Mouse (Mus musculus) embryonic facial prominence, embryonic 15.5 days (tissue): Measurements from ENCODE around the gene Lef1. TPM values are rescaled to one million over a fixed set of nuclear protein-coding genes. Genes with fewer than 3 reads are reported as not detected.
A peak's percentile ranks its signal among the peaks of the same experiment; 100 is the strongest.

Experiments used
- ATAC-seq: fragments of 200-750 bp; cut with Nextera tagmentation; 2 replicates; pipeline ENCODE4 v1.8.0; 2017; ENCODE audit warnings: low read depth, moderate TSS enrichment; ENCODE audit not compliant: insufficient number of reproducible peaks, low FRiP score, low TSS enrichment
- H3K27ac ChIP-seq: fragments of 300-500 bp; sonication (generic); replicated peaks from 2 replicates; pipeline ENCODE4 v1.5.1; 2015; ENCODE audit warnings: mild to moderate bottlenecking, inconsistent platforms
- H3K27me3 ChIP-seq: fragments of 300-500 bp; sonication (generic); 2 replicates; pipeline ENCODE4 v1.6.1; 2015; ENCODE audit warnings: inconsistent platforms
- H3K36me3 ChIP-seq: fragments of 300-500 bp; sonication (generic); 2 replicates; pipeline ENCODE4 v1.6.1; 2015; ENCODE audit warnings: mild to moderate bottlenecking, inconsistent platforms
- H3K4me1 ChIP-seq: fragments of 300-500 bp; sonication (generic); 2 replicates; pipeline ENCODE4 v1.6.1; 2015; ENCODE audit warnings: inconsistent platforms
- H3K4me2 ChIP-seq: fragments of 300-500 bp; sonication (generic); replicated peaks from 2 replicates; pipeline ENCODE4 v1.6.1; 2015; ENCODE audit warnings: mild to moderate bottlenecking, inconsistent platforms
- H3K4me3 ChIP-seq: fragments of 300-500 bp; sonication (generic); replicated peaks from 2 replicates; pipeline ENCODE4 v1.5.1; 2015; ENCODE audit warnings: mild to moderate bottlenecking, inconsistent platforms
- H3K9ac ChIP-seq: fragments of 300-500 bp; sonication (generic); 2 replicates; pipeline ENCODE4 v1.6.1; 2015; ENCODE audit warnings: inconsistent platforms
- H3K9me3 ChIP-seq: fragments of 300-500 bp; sonication (generic); replicated peaks from 2 replicates; pipeline ENCODE4 v1.6.1; 2016; ENCODE audit warnings: inconsistent platforms
- WGBS: fragments of 180-500 bp; shearing (Covaris S2); methylation state at CpG from one replicate; pipeline ENCODE4 v1.1.7; 2015; 5-methylcytosine and 5-hydroxymethylcytosine counted together
- polyA plus RNA-seq: library from polyadenylated mRNA; unstranded; fragments of >200 nt; fragmentation: Nextera tagmentation; extraction: Ambion mirVana; gene quantifications from 2 replicates; pipeline ENCODE4 v1.2.1, GENCODE M21; 2015

Lef1 gene
- polyA plus RNA-seq, 1 experiment from 2014 or later, result 53.1 TPM

DNA sequence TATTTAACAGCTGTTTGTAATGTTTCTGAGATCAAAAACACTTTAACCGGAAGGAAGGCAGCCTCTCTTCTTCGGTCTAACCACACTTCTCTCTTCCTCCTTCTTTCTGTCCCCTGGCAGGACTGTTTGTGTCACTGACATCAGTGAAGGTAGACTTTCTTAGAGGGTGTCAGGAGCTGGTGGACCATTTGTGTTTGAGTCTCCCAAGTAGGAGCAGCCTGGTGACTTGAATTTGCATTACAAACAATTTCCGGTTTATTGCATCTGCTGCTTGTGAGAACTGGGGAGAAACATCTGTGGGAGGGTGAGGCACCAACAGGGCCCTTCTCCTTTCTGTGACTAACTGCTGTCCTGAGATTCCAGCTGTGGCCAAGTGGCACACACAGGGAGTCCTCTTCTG is 7.6 kb downstream of the Lef1 start:
- peak overlapping the region; percentile 13; the same call in 1 of the 2 replicates for H3K4me2 ChIP-seq

DNA sequence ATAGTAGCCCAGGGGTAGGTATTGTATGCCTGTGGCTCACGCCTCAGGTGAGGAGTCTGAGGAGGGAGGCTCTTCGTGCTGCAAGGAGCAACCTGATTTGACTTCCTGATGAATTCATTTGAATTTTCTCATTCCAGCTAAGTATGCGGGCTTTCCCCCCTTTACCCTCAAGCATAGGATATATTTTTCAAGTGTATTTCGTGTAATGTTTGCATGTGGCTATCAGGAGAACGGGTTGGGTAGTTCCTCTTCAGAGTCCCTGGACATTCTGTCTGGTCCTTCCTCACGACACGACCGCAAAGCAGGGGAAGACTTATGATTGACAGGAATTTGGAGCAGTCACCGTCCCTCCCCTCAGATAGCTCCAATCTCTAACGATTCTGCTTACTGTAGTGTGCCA is 9.2 kb downstream of the Lef1 start:
- 71% methylated on average over 10 of the region's 10 CpGs for WGBS
- H3K4me1 ChIP-seq, result peaks cover 33% of the 10 kb centered on the region
- no peak overlapping the region for H3K4me3 ChIP-seq
- no peak overlapping the region for H3K9ac ChIP-seq
- no peak for ATAC-seq
- H3K4me2 ChIP-seq, result no peak overlapping the region
- H3K27ac ChIP-seq, result no peak overlapping the region
- H3K9me3 ChIP-seq, result no peaks in the 10 kb centered on the region
- H3K27me3 ChIP-seq, result no peaks in the 10 kb centered on the region
- peaks cover 12% of the 10 kb centered on the region; the same call in 1 of the 2 replicates for H3K36me3 ChIP-seq

More for the DNA sequence above, 7.6 kb downstream of the Lef1 start:
- Histone ChIP-seq H3K4me3 (no peak overlapping the region), H3K36me3 (peaks cover 7% of the 10 kb centered on the region; the same call in 1 of the 2 replicates), H3K27me3 (no peaks in the 10 kb centered on the region; the same call in 1 of the 2 replicates), H3K27ac (0 out of 2 replicates have a peak overlapping the region, but pooled peaks have one; percentile 11), H3K9me3 (no peaks in the 10 kb centered on the region), H3K4me1 (peaks cover 37% of the 10 kb centered on the region), H3K9ac (no peak overlapping the region)
- WGBS, result 33% methylated on average over 3 of the region's 3 CpGs
- no peak for ATAC-seq

DNA sequence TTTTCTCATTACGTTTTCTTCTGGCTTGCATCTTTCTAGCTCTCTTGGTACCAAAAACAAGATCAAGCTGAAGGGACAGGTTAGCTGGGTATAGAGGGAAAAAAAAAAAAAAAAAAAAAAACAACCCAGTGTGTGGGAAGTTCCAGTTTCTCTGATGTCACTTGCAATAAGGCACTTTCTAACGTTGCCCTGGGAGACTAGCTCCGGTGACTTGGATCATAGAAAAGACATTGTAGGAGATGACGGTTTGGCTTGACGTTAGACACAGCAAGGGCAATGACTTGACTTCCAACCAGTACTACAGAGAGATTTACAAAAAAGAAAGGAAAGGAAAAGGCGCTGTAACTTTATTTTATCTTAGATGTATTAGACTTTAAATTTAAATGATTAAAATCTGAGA is 13.2 kb downstream of the Lef1 start:
- H3K27ac ChIP-seq, result no peak overlapping the region
- H3K4me3 ChIP-seq, result no peak overlapping the region
- H3K9ac ChIP-seq, result no peak overlapping the region
- no peaks in the 10 kb centered on the region for H3K9me3 ChIP-seq
- H3K4me2 ChIP-seq, result no peak overlapping the region
- peaks cover 4% of the 10 kb centered on the region; the same call in 1 of the 2 replicates for H3K4me1 ChIP-seq
- no peaks in the 10 kb centered on the region for H3K27me3 ChIP-seq
- WGBS, result 75% methylated on average over 6 of the region's 6 CpGs
- no peak for ATAC-seq
- peaks cover 25% of the 10 kb centered on the region; the same call in 1 of the 2 replicates for H3K36me3 ChIP-seq

DNA sequence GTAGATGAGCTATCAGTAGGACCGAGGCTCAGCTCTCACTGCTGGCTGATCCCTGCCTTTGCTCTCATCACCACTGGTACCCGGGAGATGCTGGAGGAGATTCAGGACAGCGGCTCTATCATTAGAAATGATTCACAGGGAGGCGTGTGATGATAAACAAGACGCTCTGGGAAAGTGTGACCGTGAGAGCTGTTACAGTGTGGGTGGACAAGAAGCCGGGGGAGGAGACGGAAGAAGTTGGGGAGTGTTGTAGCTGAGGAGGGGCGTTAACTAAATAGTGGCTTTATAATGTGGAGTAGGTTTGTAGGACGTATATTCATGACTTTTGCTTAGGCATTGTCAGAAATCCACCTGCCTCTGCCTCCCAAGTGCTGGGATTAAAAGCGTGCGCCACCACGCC is 15.6 kb downstream of the Lef1 start:
- Histone ChIP-seq H3K4me3 (no peak overlapping the region), H3K36me3 (peaks cover 28% of the 10 kb centered on the region; the same call in 1 of the 2 replicates), H3K4me1 (no peaks in the 10 kb centered on the region; the same call in 1 of the 2 replicates), H3K27ac (no peak overlapping the region), H3K4me2 (no peak overlapping the region), H3K9ac (no peak overlapping the region), H3K9me3 (no peaks in the 10 kb centered on the region), H3K27me3 (no peaks in the 10 kb centered on the region)
- no peak for ATAC-seq
- WGBS, result 94% methylated on average over 13 of the region's 13 CpGs

DNA sequence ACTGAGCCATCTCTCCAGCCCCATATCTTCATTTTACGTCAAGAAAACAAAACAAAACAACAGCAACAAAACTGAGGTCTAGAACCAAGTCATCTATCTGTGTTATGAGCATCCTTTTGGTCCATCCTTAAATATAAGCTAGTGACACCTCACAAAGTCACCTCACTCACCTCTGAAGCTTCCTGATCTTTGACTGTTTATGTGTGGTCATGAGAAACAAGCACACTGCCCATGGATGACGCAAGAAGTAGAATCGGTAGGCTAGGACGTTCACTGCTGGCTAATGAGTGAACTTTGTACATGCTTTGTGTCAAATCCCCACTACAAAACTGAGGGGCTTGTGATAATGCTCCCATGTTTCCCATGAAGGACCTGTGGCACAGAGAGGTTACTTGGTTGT is 16.2 kb downstream of the Lef1 start:
- no peak for ATAC-seq
- Histone ChIP-seq H3K36me3 (peaks cover 28% of the 10 kb centered on the region; the same call in 1 of the 2 replicates), H3K9me3 (no peaks in the 10 kb centered on the region), H3K4me3 (no peak overlapping the region), H3K27ac (no peak overlapping the region), H3K4me1 (no peaks in the 10 kb centered on the region; the same call in 1 of the 2 replicates), H3K4me2 (no peak overlapping the region), H3K27me3 (no peaks in the 10 kb centered on the region), H3K9ac (no peak overlapping the region)
- 93% methylated on average over 4 of the region's 4 CpGs for whole genome bisulfite sequencing

DNA sequence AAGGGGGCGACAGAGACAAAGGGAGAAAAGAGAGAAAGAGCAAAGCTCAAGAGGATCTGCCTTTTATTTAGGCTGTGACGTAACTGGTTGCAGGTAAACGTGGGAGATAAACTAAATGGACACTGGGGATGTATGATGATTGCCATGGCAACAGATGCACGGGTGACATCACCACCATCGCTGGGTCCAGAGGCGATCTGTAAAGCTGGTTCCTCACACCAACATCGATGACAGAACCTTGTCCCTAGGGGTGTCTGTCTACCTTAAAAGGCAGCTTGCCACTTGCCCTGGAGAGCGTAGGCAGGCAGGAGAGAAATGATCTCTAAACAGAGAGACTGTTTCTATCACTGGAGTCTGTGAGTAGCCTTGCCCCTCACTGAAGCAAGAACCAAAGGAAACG is 23.7 kb downstream of the Lef1 start:
- Histone ChIP-seq H3K9me3 (no peaks in the 10 kb centered on the region), H3K27me3 (no peaks in the 10 kb centered on the region), H3K4me1 (peaks cover 36% of the 10 kb centered on the region), H3K4me3 (no peak overlapping the region), H3K36me3 (no peaks in the 10 kb centered on the region), H3K27ac (no peak overlapping the region), H3K4me2 (no peak overlapping the region), H3K9ac (no peak overlapping the region)
- 64% methylated on average over 9 of the region's 9 CpGs for WGBS
- peak; percentile 32; the same call in 1 of the 2 replicates for ATAC-seq

DNA sequence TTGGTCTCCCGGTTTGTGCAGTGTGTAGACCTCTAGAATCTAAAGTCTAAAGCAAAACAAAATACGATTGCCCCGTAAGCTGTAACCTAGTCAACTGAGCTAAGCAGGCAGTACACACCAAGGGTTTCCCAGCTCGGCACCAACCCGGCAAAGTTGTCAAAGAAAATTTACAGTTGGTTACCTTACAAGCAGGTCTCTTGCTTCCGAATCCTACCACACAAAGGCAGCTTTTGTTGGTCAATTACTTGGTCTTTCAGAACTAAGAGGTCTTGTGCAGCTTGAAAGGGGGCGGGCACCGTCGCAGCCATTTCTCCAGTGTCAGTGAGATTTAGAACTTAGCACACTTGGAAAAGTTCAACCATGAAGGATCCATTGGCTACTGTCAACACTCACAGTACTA is 25.2 kb downstream of the Lef1 start:
- no peaks in the 10 kb centered on the region for H3K9me3 ChIP-seq
- H3K4me1 ChIP-seq, result peaks cover 49% of the 10 kb centered on the region
- H3K4me2 ChIP-seq, result no peak overlapping the region
- no peak for ATAC-seq
- no peak overlapping the region for H3K9ac ChIP-seq
- no peaks in the 10 kb centered on the region for H3K27me3 ChIP-seq
- WGBS, result 51% methylated on average over 9 of the region's 9 CpGs
- H3K36me3 ChIP-seq, result no peaks in the 10 kb centered on the region
- no peak overlapping the region for H3K4me3 ChIP-seq
- H3K27ac ChIP-seq, result no peak overlapping the region

DNA sequence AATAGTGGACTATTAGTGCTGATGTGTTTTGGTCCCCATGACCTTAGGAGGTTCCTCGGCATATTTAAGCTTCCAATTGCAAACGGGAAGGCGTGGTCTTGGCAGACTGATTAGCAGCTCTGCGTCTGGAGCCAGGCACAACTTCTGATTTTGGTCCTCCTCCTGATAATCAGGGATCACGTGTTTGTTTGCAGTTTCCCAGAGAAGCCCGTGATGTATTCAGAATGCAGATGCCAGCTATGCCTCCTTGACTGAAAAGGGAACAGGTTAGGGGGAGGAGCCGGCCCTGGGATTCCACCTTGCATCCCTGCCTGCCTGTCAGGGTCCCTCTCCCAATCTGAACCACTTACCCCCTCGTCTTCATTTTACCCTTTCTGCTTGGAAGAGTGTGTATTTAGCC is 26.2 kb downstream of the Lef1 start:
- H3K27ac ChIP-seq, result peak overlapping the region; percentile 73; the same call in 1 of the 2 replicates
- WGBS, result 7% methylated on average over 8 of the region's 8 CpGs
- H3K9me3 ChIP-seq, result no peaks in the 10 kb centered on the region
- H3K4me2 ChIP-seq, result peak overlapping the region; percentile 40
- H3K9ac ChIP-seq, result no peak overlapping the region
- no peak for ATAC-seq
- H3K27me3 ChIP-seq, result no peaks in the 10 kb centered on the region
- peaks cover 49% of the 10 kb centered on the region for H3K4me1 ChIP-seq
- no peak overlapping the region for H3K4me3 ChIP-seq
- no peaks in the 10 kb centered on the region for H3K36me3 ChIP-seq

DNA sequence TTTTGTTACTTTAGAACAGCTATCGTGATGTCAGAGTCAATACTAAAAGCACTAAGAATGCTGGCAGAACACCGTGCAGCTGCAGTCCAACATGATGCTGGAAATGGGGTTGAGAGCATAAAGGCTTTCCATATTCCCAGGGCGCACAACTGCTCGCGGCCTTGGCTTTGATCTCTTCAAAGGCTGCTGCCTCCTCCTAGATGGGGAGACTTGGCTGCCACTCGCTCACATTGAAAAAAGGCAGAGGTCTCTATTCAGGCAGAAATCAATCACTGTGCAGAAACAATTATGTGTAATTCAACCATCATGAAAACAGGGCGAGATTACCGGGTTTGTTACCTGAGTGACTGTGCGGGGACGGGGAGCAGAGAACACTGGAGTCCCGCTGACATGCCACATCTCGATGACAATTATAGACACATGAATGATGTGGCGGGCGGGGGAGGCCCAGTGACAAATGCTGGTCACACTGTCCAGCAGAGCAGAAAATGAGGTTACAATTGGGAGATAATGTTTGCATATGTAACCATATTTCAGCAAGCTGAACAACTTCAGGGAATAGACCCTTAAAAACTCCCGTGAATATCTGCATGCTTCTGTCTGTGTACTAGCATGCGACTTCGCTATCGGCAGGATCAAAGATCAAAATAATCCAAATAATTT is 27.0 kb downstream of the Lef1 start:
- H3K9ac ChIP-seq, result no peak overlapping the region
- no peaks in the 10 kb centered on the region for H3K36me3 ChIP-seq
- 0 out of 2 replicates have a peak overlapping the region, but pooled peaks have one; percentile 15 for H3K4me3 ChIP-seq
- H3K27me3 ChIP-seq, result no peaks in the 10 kb centered on the region
- ATAC-seq, result no peak; the same call in 1 of the 2 replicates
- peak overlapping the region; percentile 40 for H3K4me2 ChIP-seq
- peak overlapping the region; percentile 73 for H3K27ac ChIP-seq
- no peaks in the 10 kb centered on the region for H3K9me3 ChIP-seq
- H3K4me1 ChIP-seq, result peaks cover 49% of the 10 kb centered on the region
- WGBS, result 22% methylated on average over 18 of the region's 18 CpGs

DNA sequence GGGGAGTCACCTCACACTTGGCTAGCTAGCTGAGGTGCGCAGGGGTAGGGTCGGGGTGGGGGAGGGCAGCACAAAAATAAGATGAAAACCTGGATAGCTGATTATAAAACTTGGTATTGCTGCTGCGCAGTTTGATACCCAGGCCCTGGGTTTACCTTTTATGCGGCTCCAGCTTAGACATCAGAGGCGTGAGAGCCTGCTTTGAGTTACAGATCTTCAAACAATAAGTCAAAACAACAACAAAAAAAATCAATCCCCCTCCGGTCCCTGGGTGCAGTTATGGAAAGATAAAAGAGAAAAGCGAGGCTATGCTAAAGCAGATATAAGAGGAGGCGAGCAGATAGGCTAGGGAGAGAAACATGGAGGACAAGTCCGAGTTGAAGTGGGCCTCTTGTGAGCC is 28.0 kb downstream of the Lef1 start:
- Histone ChIP-seq H3K36me3 (no peaks in the 10 kb centered on the region), H3K27ac (0 out of 2 replicates have a peak overlapping the region, but pooled peaks have one; percentile 28), H3K4me3 (no peak overlapping the region), H3K9me3 (no peaks in the 10 kb centered on the region), H3K9ac (no peak overlapping the region), H3K27me3 (no peaks in the 10 kb centered on the region), H3K4me1 (peaks cover 53% of the 10 kb centered on the region), H3K4me2 (no peak overlapping the region)
- 64% methylated on average over 9 of the region's 9 CpGs for WGBS
- ATAC-seq, result no peak

DNA sequence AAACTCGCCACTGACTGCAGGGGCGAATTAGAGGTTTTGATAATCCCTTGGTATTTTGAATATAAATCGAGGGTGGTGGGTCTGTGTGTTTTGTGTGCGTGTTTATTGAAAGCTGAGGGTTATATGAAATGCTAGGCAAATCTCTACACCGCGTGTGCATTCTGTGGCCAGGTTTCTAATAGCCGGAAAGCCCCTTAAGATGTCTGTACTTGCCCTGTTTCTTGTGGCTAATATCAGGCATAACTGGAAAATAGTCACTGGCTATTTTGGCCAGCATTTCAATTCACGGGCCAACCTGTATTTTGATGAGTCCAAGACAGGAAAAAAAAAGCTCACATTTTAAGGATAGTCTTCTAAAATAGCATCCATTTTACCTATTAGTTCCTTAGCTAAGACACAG is 28.5 kb downstream of the Lef1 start:
- Histone ChIP-seq H3K36me3 (no peaks in the 10 kb centered on the region), H3K9ac (no peak overlapping the region), H3K9me3 (no peaks in the 10 kb centered on the region), H3K4me1 (peaks cover 57% of the 10 kb centered on the region), H3K27me3 (no peaks in the 10 kb centered on the region), H3K4me3 (no peak overlapping the region), H3K4me2 (no peak overlapping the region; the same call in 1 of the 2 replicates), H3K27ac (0 out of 2 replicates have a peak overlapping the region, but pooled peaks have one; percentile 51)
- WGBS, result 40% methylated on average over 8 of the region's 8 CpGs
- no peak for ATAC-seq
